ENCODE assay signal across 8 mouse cellular contexts in genomic region chr6:89360709-89361417, GRCm38 (mm10). TPM values are rescaled to one million over a fixed set of nuclear protein-coding genes. Genes with fewer than 3 reads are reported as not detected.
DNase-seq lines count a peak whose midpoint lies in the region; ATAC-seq lines count a peak whose summit lies in the region.

No protein-coding gene starts in this region.

- H3K27ac ChIP-seq in kidney, embryonic 15.5 days = 0 out of 2 replicates have a peak overlapping the region, but pooled peaks have one; percentile 84
- no peak overlapping the region for H3K27ac ChIP-seq in brown adipose tissue, adult 24 weeks (replicated peaks; ENCODE audit: low read depth, low read length)
- H3K27ac ChIP-seq in hindbrain, embryonic 16.5 days (ENCODE audit: low read depth, low read length) = no peak overlapping the region

- H3K4me3 ChIP-seq in kidney, embryonic 15.5 days (replicated peaks) = peak overlapping the region; percentile 74
- peak overlapping the region; percentile 98 for H3K4me3 ChIP-seq in brown adipose tissue, adult 24 weeks (ENCODE audit: insufficient read depth, low read depth, low read length)
- H3K4me3 ChIP-seq in hindbrain, embryonic 16.5 days (ENCODE audit: low read length) = peak overlapping the region; percentile 97

- DNase-seq in kidney, postnatal 14 days = no peak
- peak; percentile 17 for DNase-seq in naive thymus-derived CD4-positive, alpha-beta T cell, adult 2 months (ENCODE audit: low read depth)
- no peak for DNase-seq in embryo, embryonic 11 days
- DNase-seq in left cerebral cortex, postnatal 14 days (ENCODE audit: low spot score in 2 of 2) = no peak
- DNase-seq in right cerebral cortex, adult 18-20 months = no peak

- H3K4me1 ChIP-seq in kidney, embryonic 15.5 days = peaks cover 39% of the 10 kb centered on the region
- peaks cover 20% of the 10 kb centered on the region for H3K4me1 ChIP-seq in brown adipose tissue, adult 24 weeks (ENCODE audit: control insufficient read depth, insufficient read depth, insufficient read length, low read length)
- H3K4me1 ChIP-seq in hindbrain, embryonic 16.5 days (ENCODE audit: control insufficient read depth, insufficient read depth, low read depth, low read length) = peaks cover 33% of the 10 kb centered on the region

- ATAC-seq in kidney, embryonic 15.5 days (replicated peaks; ENCODE audit: low FRiP score) = peak; percentile 0; the same call in 1 of the 2 replicates
- ATAC-seq in hindbrain, embryonic 16.5 days = peak; percentile 2

- WGBS in kidney, embryonic 15.5 days = 49% methylated on average over 8 of the region's 8 CpGs
- WGBS in hindbrain, embryonic 16.5 days = 34% methylated on average over 8 of the region's 8 CpGs

- H3K9me3 ChIP-seq in kidney, embryonic 15.5 days (replicated peaks) = no peaks in the 10 kb centered on the region
- H3K9me3 ChIP-seq in hindbrain, embryonic 16.5 days (ENCODE audit: control insufficient read depth, low read length) = no peaks in the 10 kb centered on the region

- H3K36me3 ChIP-seq in kidney, embryonic 15.5 days = peaks cover 14% of the 10 kb centered on the region
- no peaks in the 10 kb centered on the region for H3K36me3 ChIP-seq in hindbrain, embryonic 16.5 days (ENCODE audit: control insufficient read depth, insufficient read depth, low read length)

- H3K9ac ChIP-seq in kidney, embryonic 15.5 days = peak overlapping the region; percentile 93
- H3K9ac ChIP-seq in hindbrain, embryonic 16.5 days (ENCODE audit: low read depth, low read length) = peak overlapping the region; percentile 98

- peaks cover 9% of the 10 kb centered on the region for H3K27me3 ChIP-seq in kidney, embryonic 15.5 days
- no peaks in the 10 kb centered on the region for H3K27me3 ChIP-seq in hindbrain, embryonic 16.5 days (replicated peaks; ENCODE audit: control insufficient read depth, insufficient read depth, low read length)

- intact Hi-C loops in left cerebral cortex, postnatal 14 days (cut with DNase I) = loop anchor here (2.0 to 5.0 kb wide), 4 partner anchors 96 to 424 kb away; no protein-coding TSS in a partner anchor

- H3K4me2 ChIP-seq in kidney, embryonic 15.5 days = peak overlapping the region; percentile 94
- peak overlapping the region; percentile 98 for H3K4me2 ChIP-seq in hindbrain, embryonic 16.5 days (ENCODE audit: low read length)

RNA-seq across cellular contexts. Expression of gene Plxna1, which starts 1.6 kb away (rescaled TPM):
- 21.4 and 24.8 TPM in 2 replicates for polyA plus RNA-seq in kidney, embryonic 15.5 days (2015; fragmentation: Nextera tagmentation; extraction: Ambion mirVana)
- polyA plus RNA-seq in brown adipose tissue, adult 24 weeks (2012; ENCODE audit: insufficient read depth, insufficient read length, missing spikeins) = 27.1 and 34.3 TPM in 2 replicates
- 21.6 and 44.7 TPM in 2 replicates for polyA plus RNA-seq in hindbrain, embryonic 16.5 days (2015; fragmentation: Nextera tagmentation; extraction: Ambion mirVana)
- total RNA-seq in left cerebral cortex, postnatal 14 days (2021) = 100 to 1,000 TPM in 1 of 2 experiments, 10 to 100 TPM in 1; 94.4 to 107 TPM
